Comparison of ENCODE assay signal across 8 mouse cellular contexts in the genomic region with DNA sequence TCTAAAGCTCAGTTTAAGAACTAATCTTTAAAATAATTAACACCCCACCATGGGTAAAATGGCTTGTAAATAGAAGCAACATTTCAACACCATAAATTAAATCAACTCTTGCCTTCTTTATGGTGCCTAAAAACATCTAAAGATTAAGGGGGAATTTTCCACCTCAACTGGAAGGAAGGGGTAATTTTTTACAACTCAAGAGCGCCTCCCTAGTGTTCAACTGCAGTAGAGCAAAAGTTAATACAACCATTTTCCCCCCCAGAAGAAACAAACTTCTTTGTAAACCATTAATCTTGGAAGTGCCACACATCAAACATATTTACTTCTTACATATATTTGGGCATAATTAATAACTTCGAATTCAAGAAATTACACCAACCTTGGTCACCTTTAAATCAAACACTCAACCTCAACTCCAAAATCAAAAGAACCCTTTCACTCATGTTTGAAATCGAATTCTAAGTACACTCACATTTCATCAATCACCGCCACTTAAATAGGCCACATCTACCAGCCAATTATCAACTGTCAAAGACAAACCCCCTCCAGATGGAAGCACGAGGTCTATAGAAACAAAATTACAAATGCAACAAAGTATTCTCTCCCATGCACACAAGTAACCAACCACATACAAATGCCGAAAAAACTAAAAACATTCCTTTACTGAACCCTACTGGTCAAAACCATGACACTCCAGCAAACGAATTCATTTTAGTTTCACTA. TPM values are rescaled to one million over a fixed set of nuclear protein-coding genes. Genes with fewer than 3 reads are reported as not detected.
DNase-seq lines count a peak whose midpoint lies in the region; ATAC-seq and TF ChIP-seq lines count a peak whose summit lies in the region.

No protein-coding gene starts in this region.

- DNase-seq in left cerebral cortex, adult 2 months (ENCODE audit: extremely low spot score in 1 of 2, low spot score in 2 of 2), result peak in 1 of 2 experiments; percentile 4
- no peak for DNase-seq in left cerebral cortex, postnatal 4 days
- DNase-seq in forebrain, embryonic 11.5 days (ENCODE audit: low spot score), result no peak
- DNase-seq in limb, embryonic 11.5 days (ENCODE audit: low spot score), result no peak
- DNase-seq in cerebellum, adult 11 months, result no peak
- DNase-seq in gastrocnemius, postnatal 25 days, result no peak
- DNase-seq in c-Kit-positive CD71-positive TER-119-positive erythroid progenitor cells, embryonic 14.5 days (ENCODE audit: low spot score), result no peak

- no peak for ATAC-seq in forebrain, embryonic 11.5 days (replicated peaks; ENCODE audit: low FRiP score)
- ATAC-seq in limb, embryonic 11.5 days (ENCODE audit: insufficient number of reproducible peaks, low FRiP score, low TSS enrichment, low read depth), result no peak
- ATAC-seq in neural tube, embryonic 13.5 days (ENCODE audit: low read depth), result no peak

- intact Hi-C loops in left cerebral cortex, adult 2 months (cut with DNase I), result no loop called here
- intact Hi-C loops in left cerebral cortex, postnatal 4 days (cut with DNase I), result no loop called here

- H3K9me3 ChIP-seq in forebrain, embryonic 11.5 days (ENCODE audit: control insufficient read depth, low read length), result no peaks in the 10 kb centered on the region
- H3K9me3 ChIP-seq in limb, embryonic 11.5 days (ENCODE audit: control insufficient read depth, low read length), result no peaks in the 10 kb centered on the region
- H3K9me3 ChIP-seq in neural tube, embryonic 13.5 days, result no peaks in the 10 kb centered on the region

- H3K27ac ChIP-seq in left cerebral cortex, adult 2 months, result no peak overlapping the region; the same call in 1 of the 2 replicates
- H3K27ac ChIP-seq in forebrain, embryonic 11.5 days (ENCODE audit: low read depth, low read length), result peak overlapping the region; percentile 98
- peak overlapping the region; percentile 98; the same call in 1 of the 2 replicates for H3K27ac ChIP-seq in limb, embryonic 11.5 days (replicated peaks; ENCODE audit: low read depth, low read length)
- H3K27ac ChIP-seq in neural tube, embryonic 13.5 days (replicated peaks), result peak overlapping the region; percentile 99

- peaks cover 3% of the 10 kb centered on the region; the same call in 1 of the 2 replicates for H3K36me3 ChIP-seq in forebrain, embryonic 11.5 days (ENCODE audit: control insufficient read depth, insufficient read depth, low read length)
- 0 out of 2 replicates have a peak, but pooled peaks cover 5% of the 10 kb centered on the region for H3K36me3 ChIP-seq in limb, embryonic 11.5 days (ENCODE audit: control insufficient read depth, insufficient read depth, low read length)
- peaks cover 18% of the 10 kb centered on the region for H3K36me3 ChIP-seq in neural tube, embryonic 13.5 days

- H3K27me3 ChIP-seq in forebrain, embryonic 11.5 days (ENCODE audit: control insufficient read depth, insufficient read depth, low read length), result no peaks in the 10 kb centered on the region
- no peaks in the 10 kb centered on the region for H3K27me3 ChIP-seq in limb, embryonic 11.5 days (ENCODE audit: control insufficient read depth, insufficient read depth, low read length)
- no peaks in the 10 kb centered on the region for H3K27me3 ChIP-seq in neural tube, embryonic 13.5 days

- no peak overlapping the region for H3K9ac ChIP-seq in forebrain, embryonic 11.5 days (ENCODE audit: low read length)
- H3K9ac ChIP-seq in limb, embryonic 11.5 days (ENCODE audit: low read length), result no peak overlapping the region
- H3K9ac ChIP-seq in neural tube, embryonic 13.5 days, result no peak overlapping the region

- 76% methylated on average over 7 of the region's 7 CpGs for WGBS in forebrain, embryonic 11.5 days
- 75% methylated on average over 7 of the region's 7 CpGs for WGBS in limb, embryonic 11.5 days
- WGBS in neural tube, embryonic 13.5 days, result 75% methylated on average over 7 of the region's 7 CpGs

- TF ChIP-seq CTCF in left cerebral cortex, adult 2 months (IDR thresholded peaks at IDR 0.05), result peak; percentile 30; the same call in 1 of the 2 replicates

- H3K4me1 ChIP-seq in forebrain, embryonic 11.5 days (replicated peaks; ENCODE audit: control insufficient read depth, insufficient read depth, low read length), result no peaks in the 10 kb centered on the region
- no peaks in the 10 kb centered on the region for H3K4me1 ChIP-seq in limb, embryonic 11.5 days (ENCODE audit: control insufficient read depth, insufficient read depth, low read length)
- H3K4me1 ChIP-seq in neural tube, embryonic 13.5 days (replicated peaks), result peaks cover 23% of the 10 kb centered on the region

- no peak overlapping the region for H3K4me2 ChIP-seq in forebrain, embryonic 11.5 days (ENCODE audit: low read depth, low read length, severe bottlenecking)
- no peak overlapping the region for H3K4me2 ChIP-seq in limb, embryonic 11.5 days (ENCODE audit: low read depth, severe bottlenecking)
- H3K4me2 ChIP-seq in neural tube, embryonic 13.5 days, result peak overlapping the region; percentile 69

- H3K4me3 ChIP-seq in left cerebral cortex, adult 2 months, result peak overlapping the region; percentile 77
- H3K4me3 ChIP-seq in forebrain, embryonic 11.5 days (ENCODE audit: low read depth, low read length), result peak overlapping the region; percentile 59; the same call in 1 of the 2 replicates
- peak overlapping the region; percentile 56 for H3K4me3 ChIP-seq in limb, embryonic 11.5 days (ENCODE audit: low read depth, low read length)
- peak overlapping the region; percentile 73 for H3K4me3 ChIP-seq in neural tube, embryonic 13.5 days

RNA-seq across cellular contexts. Expression of a gene that starts 0.7 kb away (rescaled TPM):
- 10 to 100 TPM; 57.4 to 60.3 TPM for total RNA-seq in left cerebral cortex, adult 2 months (2021)
- total RNA-seq in left cerebral cortex, postnatal 4 days (2021), result 10 to 100 TPM; 52.5 to 57.9 TPM
- 61.0 and 66.1 TPM in 2 replicates for polyA plus RNA-seq in forebrain, embryonic 11.5 days (2014; fragmentation: Nextera tagmentation; extraction: Ambion mirVana)
- 48.9 and 64.6 TPM in 2 replicates for polyA plus RNA-seq in limb, embryonic 11.5 days (2014; fragmentation: Nextera tagmentation; extraction: Ambion mirVana)
- 34.6 and 45.5 TPM in 2 replicates for polyA plus RNA-seq in neural tube, embryonic 13.5 days (2015; fragmentation: Nextera tagmentation; extraction: Ambion mirVana)
- 10 to 100 TPM; 30.2 to 38.4 TPM for total RNA-seq in gastrocnemius, postnatal 25 days (2021)
